Mouse (Mus musculus) E14TG2a.4 (cell line): ENCODE data around the gene Olfr322.

Experiments
- CTCF ChIP-seq: conservative IDR thresholded peaks from 2 replicates; pipeline ENCODE4 v1.5.1; 2014; ENCODE audit warnings: low read length
- POU5F1 ChIP-seq: IDR thresholded peaks from 2 replicates; pipeline ENCODE4 v1.6.1; 2014; ENCODE audit warnings: low read length, borderline replicate concordance

DNA sequence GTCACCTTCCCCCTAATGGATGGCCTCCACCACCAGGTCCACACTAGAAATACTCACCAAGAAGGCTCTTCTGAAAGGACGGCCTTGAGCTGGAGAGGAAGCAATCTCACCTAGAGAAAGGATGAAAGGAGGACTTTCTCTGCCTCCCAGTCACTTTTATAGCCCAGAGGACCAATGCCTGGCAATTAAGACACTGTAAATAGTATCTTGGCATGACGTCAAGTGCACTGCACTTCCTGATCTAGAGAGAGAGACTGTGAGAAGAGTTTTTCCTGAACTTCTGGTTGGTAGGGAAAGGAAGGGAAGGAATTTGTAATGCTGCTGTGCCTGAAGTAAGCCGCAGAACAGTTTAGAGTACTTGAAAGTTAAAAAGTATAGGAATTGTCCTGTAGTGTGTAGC lies 45.2 kb upstream of the Olfr322 start:
- TF ChIP-seq CTCF (no peak), POU5F1 (no peak)
